Mouse (Mus musculus): Measurements from ENCODE around the gene Tcte1.

The Tcte1 gene

DNA sequence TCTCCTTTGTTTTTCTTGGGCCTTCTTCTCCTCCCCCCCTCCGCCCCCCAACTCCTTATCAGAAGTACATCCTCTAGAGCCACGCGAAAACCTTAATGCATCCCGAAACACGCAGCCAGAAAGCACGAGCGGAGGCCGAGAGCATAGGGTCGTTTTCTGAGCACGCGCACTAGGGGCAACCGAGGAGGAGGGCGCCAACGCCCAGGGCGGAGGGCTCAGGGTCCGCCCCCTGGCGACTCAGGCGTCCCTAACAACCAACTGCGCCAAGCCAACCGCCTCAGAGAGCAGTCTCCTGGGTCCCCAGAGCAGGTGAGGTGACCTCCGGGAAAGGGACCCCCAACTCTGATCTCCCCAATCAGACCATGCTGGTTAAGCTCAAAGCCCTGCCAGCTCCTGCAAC lies at the start of gene Tcte1:
TSS of gene Tcte1 (plus strand) at position 172 of the 400 bp plus-strand sequence.
- WGBS, result 8% methylated on average over 21 of the region's 21 CpGs

DNA sequence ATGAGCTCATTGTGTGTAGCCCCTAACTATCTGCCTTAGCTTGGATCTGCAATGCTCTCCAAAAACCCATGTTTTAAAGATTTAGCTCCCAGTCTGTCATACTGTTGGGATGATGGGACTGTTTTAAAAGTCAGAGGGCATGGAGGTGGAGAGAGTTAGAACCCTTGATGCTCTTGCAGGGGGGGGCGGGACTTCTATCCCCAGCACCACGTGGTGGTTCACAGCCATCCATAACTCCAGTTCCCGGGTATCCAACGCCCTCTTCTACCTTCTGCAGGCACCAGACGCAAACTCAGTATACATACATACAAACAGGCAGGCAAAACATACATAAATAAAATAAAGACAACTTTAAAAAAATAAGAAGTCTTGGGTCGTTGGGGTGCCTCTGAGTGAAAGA lies 49.6 kb upstream of the Tcte1 start:
- WGBS, result 83% methylated on average over 6 of the region's 6 CpGs

DNA sequence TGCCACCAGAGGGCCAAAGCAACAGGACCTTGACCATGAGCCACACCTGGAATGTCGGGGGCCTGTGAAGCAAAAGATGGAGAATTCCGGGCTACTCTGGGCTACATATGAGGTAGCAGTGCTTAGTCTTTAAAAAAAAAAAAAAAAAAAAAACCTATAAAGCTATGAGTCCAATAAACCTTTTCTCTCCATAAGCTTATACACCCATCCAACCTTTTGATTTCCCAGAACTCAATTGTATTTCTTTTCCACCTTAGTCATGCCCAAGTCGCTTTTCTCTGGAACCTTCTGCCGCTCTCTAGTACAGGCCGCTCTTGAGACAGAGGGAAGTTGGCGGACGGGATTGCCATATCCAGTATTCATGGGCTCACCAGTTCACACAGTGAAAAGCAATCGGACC lies 49.1 kb upstream of the Tcte1 start:
- WGBS, result 60% methylated on average over 8 of the region's 8 CpGs

DNA sequence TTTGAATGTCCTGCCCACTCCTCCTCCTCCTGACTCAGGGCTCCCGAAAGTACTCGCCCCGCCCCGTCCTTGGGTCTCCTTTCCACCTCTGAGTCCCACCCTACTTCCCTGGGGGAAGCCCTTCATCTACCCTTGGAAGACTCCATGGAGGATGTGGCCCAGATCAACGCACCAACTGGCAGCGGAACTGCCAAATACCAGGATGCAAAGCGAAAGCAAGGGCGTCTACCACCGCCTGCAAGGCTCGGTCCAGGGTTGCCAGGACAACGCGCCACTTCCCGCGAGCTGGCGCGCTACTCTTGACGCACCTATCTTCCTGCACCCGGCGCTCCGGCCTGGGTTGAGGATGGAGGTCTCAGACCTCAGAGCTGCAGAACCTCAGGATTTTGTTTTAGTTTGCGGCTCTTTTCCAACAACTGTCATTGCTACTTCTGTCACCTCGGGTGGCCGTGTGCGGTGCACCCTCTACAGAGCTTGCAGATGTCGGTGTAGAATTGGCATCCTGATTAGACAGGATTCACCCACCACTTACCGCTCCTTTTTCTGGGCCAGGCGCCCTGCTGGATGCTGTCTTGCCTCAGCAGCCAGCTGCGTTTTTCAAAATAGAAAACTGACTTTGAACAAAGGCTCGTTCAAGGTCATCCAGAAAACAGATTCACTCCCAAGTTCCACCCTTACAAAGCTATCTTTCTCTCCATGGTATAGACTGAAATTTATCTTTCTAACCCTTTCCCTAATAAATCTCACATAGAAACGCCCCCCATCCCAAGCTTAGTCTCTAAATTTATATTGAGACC lies 48.4 kb upstream of the Tcte1 start, which contains the start of gene Spats1:
TSS of gene Spats1 (minus strand) at position 747 of the 797 bp plus-strand sequence.
- 2% methylated on average over 30 of the region's 30 CpGs for WGBS

DNA sequence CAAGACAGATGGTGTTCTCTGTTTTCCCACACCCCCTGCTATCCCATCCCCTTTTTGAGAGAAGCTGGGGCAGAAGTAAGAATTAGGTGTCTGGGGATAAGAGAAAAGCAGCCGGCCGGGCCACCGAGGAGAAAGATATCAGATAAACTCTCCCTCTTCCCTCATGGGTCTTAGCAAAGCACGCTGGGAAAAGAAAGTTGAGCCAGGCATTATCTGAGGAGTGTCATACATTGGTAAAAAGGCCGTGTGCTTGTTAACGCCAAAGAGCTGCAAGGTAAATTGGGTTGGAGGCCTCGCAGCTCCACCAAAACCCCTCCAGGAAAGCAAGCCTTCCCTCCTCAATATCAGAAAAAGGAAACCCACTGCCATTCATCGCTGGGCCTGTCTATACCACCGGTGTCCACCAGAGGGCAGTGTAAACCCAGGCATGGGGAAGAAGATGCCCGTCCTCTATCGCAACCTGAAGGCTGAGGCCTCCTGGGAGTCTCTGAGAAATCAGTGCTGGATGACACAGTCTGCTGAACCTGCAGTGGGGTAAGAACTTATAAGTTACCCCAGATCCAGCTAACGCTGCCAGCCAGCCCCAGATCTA lies 44.9 kb upstream of the Tcte1 start:
- WGBS, result 16% methylated on average over 12 of the region's 12 CpGs

DNA sequence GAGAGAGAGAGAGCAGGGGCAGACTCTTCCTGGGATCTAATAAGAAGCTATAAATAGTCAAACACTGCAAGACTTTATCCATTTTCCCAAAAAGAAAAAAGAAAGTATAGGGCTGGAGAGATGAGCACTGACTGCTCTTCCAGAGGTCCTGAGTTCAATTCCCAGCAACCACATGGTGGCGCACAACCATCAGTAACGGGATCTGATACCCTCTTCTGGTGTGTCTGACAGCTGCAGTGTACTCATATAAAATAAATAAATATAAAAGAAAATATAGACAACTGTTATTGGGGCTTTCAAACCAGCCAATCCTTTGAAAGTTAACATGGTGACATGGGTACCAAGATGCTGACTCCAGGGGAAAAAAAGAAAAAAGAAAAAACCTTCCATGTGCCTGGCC lies 42.8 kb upstream of the Tcte1 start:
- WGBS, result 27% methylated on average over 2 of the region's 2 CpGs

DNA sequence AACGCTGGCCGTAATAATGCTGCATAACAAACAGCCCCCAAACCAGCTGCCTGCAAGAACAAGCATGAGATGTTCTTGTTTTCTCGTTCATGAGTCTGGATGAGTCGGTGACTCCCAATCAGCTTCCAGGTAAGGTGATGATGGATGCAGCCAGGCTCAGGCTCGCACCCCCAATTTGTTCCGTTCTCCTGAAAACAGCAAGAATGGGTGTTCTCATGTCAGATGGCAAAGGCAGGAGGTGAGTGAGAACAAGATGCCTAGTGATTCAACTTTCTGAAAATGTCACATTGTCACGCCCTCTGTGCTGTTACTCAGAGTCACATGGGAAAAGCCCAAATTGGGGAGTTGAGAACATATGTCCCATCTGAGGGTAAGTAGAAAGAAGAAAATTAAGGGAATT lies 37.7 kb upstream of the Tcte1 start:
- WGBS, result 68% methylated on average over 7 of the region's 7 CpGs

DNA sequence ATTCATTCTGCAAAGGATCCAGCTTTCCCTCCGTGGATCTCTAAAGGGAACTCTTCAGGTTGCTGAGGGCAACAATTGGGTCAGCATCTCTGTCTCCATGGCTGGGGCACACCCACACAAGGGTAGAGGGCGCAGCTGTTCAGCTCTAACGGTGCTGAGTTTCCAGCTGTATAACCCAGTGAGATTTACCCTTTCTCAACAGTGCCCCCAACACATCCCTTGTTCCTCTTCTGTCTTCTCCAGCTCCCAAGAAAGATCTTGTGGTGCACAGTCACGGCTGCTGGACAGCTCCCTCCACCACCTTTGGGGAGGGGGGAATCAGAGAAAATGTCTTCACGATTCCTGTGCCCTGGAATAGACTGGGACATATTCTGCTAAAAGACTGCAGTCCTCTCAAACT lies 36.0 kb upstream of the Tcte1 start:
- WGBS, result 32% methylated on average over 5 of the region's 5 CpGs

DNA sequence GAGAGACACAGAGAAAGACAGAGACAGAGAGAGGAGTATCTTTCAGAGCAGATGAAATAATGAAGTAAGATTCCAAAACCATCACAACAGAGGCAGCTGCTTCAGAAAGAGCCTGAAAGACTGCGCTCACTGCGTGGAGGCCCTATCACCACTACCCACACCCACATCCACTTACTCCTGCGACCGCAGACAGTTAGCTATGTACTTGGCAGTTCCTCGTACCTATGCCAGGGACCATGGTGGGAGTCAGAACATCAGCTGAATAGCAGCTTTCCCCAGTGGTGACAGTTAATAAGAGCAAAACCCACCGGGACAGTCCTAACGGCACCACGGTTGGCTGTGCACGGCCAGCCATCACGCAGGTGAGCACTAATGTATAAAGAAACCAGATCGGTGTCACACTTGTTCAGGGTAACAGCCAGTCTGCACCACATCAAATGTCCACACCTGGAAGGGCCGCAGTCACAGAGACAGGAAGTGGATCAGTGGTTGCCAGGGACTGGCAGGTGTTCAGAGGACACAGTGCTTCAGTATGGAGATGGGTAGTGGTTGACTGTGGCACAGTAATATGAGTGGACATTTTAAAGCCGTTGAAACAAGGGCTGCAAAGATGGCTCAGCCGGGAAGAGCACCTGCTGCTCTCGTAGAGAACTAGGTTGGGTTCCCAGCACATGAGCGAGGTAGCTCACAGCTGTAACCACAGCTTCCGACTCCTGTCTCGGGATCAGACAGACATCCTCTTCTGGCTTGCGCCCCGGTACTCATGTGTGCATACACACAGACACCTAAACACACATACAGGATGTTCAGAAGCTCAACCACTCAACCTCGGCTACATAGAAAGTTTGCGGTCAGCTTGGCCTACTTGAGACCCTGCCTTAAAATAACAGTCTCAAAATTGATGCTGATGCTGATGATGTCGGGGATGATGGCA lies 34.6 kb upstream of the Tcte1 start:
- WGBS, result 84% methylated on average over 23 of the region's 23 CpGs

DNA sequence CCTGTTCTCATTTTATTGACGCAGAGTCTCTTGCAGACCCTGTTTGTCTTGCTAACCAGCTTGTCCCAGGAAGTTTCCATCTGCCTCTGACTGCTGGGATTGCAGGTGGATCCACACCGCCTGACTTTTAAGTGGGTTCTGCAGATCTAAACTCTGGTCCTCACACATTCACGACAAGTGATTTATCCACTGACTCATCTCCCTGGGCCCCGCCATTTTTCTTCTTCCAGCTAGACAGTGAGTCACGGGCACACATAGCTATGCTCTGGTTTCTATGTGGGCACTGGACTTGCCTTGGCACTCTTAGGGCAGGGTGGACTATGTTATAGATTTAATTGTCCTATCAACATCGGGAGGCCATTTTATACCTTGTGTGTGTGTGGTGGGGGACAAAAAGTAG lies 33.5 kb upstream of the Tcte1 start:
- 60% methylated on average over 6 of the region's 6 CpGs for WGBS

DNA sequence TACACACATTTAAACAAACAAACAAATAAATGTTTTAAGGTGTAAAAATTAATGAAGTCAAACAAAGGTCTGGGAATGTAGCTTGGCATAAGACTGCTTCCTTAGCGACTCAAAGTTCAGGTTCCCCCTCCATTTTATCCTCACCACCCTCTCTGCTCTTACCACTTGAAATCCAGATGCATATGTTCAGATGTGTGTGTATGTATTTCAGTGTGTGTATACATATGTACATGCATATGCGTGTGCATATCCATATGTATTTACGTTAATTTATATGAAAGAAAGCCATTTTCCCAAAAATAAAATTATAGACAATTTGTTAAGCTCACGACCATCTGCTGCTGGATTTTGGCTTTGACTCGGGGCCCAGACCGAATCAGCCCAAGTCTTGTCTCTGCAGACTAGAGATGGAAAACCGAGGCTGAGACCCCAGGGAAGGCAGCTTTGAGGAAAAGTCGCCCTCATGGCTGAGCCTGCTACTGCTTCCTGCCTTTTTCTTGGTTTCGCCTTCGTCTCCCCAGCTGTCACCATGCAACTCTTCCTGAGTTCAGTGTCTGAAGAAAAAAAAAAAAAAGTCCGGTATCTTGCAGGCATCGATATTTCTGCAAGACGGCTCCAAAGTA lies 32.6 kb upstream of the Tcte1 start:
- WGBS, result 48% methylated on average over 13 of the region's 13 CpGs

DNA sequence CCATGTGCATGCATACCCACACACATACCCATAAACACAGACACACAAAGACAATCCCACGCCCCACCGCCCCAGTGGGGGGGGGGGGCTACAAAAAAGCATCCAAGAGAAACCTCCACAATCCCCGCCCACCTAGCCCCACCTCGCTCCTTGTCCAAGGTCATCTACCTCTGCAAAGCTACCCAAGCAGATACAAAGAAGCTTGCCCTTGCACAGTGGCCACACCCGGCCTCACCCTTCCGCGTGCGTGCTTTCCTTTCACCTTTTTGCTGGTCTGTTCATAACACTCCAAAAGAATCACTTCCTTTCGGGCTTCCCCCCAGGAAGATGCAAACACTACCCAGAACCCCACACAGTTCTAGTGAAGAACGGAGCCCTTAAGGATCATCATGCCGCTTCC lies 27.8 kb upstream of the Tcte1 start:
- WGBS, result 75% methylated on average over 11 of the region's 11 CpGs

DNA sequence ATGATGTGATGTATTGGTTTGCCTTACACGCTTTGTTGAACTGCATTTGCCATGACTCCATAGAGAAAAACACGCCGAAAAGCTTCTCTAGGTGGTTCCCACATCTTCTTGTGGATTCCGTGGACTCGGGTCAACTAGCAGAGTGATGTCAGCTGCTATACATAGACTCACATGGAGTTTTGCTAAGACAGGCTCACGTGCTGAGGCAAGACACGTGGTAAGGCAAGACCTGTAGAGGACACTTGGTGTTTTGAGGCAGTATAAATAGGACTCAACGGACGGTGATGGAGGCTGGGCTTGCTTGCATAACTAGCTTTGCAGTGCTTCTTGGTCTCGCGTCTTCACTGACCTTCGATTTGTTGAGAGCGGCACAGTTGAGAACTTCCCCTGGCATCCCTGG lies 24.8 kb upstream of the Tcte1 start:
- 79% methylated on average over 13 of the region's 13 CpGs for WGBS

DNA sequence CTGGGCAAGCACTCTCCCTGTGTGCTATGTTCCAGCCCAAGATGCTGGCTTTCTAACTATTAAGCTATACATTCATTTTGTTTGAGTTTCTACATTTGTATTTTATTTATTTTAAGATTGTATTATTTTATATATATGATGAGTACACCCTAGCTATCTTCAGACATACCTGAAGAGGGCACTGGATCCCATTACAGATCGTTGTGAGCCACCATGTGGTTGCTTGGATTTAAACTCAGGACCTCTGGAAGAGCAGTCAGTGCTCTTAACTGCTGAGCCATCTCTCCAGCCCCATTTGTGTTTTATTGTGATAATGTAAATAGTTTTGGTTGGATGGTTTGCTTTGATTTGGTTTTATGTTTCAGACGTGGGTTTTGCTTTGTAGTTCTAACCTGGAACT lies 23.7 kb upstream of the Tcte1 start:
- WGBS, result 59% methylated on average over 2 of the region's 2 CpGs

DNA sequence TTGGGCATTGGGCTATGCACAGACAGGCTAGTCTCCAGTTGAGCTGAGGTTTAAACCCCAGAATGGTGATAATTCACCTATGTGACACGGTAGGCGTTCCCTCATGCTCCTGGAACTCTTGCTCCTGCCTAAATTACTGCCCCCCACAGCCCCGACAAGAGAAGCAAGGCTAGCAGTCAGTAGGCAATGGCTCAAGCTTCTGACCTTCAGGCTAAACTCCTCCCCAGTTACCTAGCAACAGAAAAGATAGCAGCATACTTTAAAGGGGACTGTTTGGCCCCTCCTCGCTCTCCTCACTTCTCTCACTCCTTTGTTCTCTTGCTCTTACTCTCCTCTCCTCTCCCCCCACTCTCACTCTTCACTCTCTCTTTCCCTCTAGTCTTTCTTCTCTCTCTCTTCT lies 22.3 kb upstream of the Tcte1 start:
- 73% methylated on average over 4 of the region's 4 CpGs for WGBS

DNA sequence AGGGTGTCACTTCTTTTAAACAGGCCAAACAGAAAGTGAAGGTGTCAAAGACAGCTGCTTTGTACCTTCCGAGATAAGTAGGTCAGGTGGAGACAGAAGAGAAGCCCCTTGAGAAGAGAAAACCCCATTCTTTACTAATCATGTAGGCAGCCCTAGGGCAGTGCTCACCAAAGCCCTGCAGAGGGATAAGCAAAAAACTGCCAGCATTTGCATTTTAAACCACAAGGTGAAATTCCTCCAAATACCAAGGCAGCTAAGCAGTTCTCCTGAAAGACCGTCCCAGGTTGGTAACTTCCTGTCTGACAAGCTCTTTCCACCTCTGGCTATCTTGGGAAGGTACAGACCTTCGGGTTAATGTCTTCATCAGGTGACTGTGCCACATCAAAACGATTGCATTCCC lies 20.9 kb upstream of the Tcte1 start:
- WGBS, result 69% methylated on average over 4 of the region's 4 CpGs

DNA sequence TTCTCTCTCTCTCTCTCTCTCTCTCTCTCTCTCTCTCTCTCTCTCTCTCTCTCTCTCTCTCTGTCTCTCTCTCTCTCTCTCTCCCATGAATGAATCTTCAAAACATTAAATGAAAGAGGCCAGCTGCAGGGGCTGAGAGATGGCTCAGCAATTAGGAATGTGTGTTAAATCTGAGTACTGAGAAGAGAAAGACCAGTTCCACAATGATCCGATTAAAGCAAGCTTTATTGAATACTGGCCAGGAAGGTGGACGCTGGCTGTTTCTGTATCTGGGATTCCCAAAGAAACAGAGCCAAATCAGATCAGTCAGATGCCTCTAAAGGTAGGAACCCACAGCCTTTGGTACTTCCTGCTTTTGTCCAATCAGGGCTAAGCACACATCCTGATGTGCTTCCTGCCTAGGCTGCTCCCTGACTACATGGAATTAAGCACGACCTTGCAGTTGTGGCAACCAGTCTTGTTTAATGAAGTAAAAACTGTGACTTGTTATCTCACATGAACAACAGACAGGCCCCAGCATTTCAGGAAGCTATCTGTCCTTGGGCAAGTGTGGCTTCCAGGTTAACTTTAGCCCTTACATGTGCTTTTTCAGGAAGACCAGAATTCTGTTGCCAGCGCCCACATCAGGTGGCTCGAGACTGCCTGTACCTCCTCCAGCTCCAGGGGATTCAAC lies 19.8 kb upstream of the Tcte1 start:
- WGBS, result 54% methylated on average over 5 of the region's 5 CpGs

DNA sequence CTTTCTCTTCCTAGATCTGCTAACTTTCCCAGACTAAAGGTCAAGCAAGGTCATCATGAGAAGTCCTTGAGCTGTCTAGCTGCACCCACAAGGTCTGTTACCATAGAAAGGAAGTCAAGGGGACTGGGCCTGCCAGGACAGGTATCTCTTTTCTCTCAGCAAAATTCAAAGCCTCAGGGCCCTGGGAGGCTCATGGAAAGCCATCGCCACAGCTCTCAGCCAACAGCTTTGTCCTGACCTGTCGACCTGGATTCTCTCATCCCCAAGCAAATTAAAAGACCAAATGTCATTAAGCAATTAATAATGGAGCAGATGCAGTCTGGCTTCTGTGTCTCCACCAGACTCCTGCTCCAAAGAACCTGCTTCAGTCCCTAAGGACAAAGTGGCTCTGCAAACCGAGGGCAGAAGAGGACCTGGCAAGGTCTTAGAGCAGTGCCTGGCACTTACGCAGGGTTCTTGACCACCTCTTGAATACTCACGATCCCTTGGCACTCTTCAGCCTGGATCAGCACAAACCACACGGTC lies 17.2 kb upstream of the Tcte1 start:
- 72% methylated on average over 6 of the region's 6 CpGs for WGBS

DNA sequence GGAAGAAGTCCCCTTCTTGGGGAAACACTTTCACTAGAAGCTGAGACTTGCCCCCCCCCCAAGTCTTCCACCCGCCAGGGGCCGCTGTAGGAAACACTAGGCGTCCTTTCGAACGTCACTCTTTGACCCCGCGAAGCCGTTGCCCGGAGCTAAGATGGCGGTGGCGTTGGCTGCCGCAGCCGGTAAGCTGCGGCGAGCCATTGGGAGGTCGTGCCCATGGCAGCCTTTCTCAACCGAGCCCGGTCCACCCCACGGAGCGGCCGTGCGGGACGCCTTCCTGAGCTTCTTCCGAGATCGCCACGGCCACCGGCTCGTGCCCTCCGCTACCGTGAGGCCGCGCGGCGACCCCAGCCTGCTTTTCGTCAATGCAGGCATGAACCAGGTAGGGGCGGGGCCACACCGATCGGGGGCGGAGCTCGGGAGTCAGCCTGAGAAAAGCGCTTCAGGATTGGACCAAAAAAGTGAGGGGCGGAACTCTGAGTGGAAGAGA lies 16.5 kb upstream of the Tcte1 start, which contains the start of gene Aars2:
TSS of gene Aars2 (plus strand) at position 142 of the 490 bp plus-strand sequence.
- under 1% methylated on average over 42 of the region's 42 CpGs for WGBS

DNA sequence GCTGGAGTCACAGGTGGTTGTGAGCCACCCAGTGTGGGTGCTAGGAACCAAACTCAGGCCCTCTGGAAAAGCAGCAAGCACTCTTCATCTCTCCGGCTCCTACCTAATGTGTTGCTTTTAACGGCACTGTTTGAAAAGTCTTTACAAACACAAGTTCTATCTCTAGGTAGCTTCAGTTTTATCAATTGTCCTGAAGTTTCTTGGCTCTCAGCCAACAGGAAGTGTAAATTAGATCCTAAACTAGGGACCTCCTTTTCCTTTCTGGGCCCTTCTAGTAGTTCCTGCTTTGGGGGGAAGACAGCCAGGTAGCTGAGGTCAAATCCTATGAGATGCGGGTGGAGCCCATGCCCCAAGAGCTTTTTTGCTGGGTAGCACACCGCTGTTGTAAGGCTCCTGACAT lies 12.4 kb upstream of the Tcte1 start:
- WGBS, result 95% methylated on average over 4 of the region's 4 CpGs

DNA sequence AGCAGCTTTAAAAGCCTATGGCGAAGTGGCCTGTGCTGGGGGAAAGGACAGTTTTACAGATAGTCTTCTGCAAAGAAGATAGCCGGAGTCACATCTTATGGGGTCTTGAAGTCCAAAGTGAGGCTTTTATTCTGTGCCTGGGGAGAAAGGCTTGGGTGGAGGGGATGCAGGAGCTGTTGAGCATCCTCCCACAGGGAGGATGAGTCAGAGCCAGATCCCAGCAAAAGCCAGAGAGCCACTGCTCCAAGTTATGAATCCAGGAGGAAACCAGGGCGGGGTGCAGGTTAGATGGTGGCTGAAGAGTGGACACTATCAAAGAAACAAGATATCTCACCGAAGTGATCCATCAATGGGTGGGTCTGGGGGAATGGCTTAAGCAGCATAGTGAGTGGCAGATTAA lies 11.5 kb upstream of the Tcte1 start:
- WGBS, result 78% methylated on average over 4 of the region's 4 CpGs
